In genomic region chr7:125555351-125555872, GRCm38 (mm10) we compare ENCODE assay signal across 10 mouse cellular contexts. TPM values are rescaled to one million over a fixed set of nuclear protein-coding genes. Genes with fewer than 3 reads are reported as not detected.
DNase-seq lines count a peak whose midpoint lies in the region; ATAC-seq lines count a peak whose summit lies in the region.
"Had no signal": no experiment of that assay in that cellular context is flagged by ENCODE, and none has a peak within 500 bp of the region (broad histone marks: within the 10 kb centered on the region; RNA-seq: fewer than 3 reads in every experiment).

No protein-coding gene starts in this region.

- no peak for ATAC-seq in intestine, embryonic 16.5 days

- H3K4me1 ChIP-seq in intestine, embryonic 16.5 days (ENCODE audit: control insufficient read depth, insufficient read depth, low read length): peaks cover 30% of the 10 kb centered on the region

- H3K9ac ChIP-seq in intestine, embryonic 16.5 days (ENCODE audit: low read depth, low read length): no peak overlapping the region
- H3K9ac ChIP-seq: embryonic facial prominence, embryonic 12.5 days had no signal

- H3K4me2 ChIP-seq in intestine, embryonic 16.5 days (ENCODE audit: low read depth, low read length): no peak overlapping the region
- H3K4me2 ChIP-seq: embryonic facial prominence, embryonic 12.5 days had no signal

- H3K36me3 ChIP-seq in intestine, embryonic 16.5 days (ENCODE audit: control insufficient read depth, insufficient read depth, low read length): no peaks in the 10 kb centered on the region
- H3K36me3 ChIP-seq: embryonic facial prominence, embryonic 12.5 days had no signal

- no peaks in the 10 kb centered on the region for H3K27me3 ChIP-seq in intestine, embryonic 16.5 days (replicated peaks; ENCODE audit: control insufficient read depth, insufficient read depth, low read length)

- no peak overlapping the region for H3K27ac ChIP-seq in intestine, embryonic 16.5 days (ENCODE audit: low read length)
- H3K27ac ChIP-seq: embryonic facial prominence, embryonic 12.5 days had no signal

- peak; percentile 51 to 74 for DNase-seq in heart, adult 18-20 months
- DNase-seq in heart, postnatal 4 days: no peak
- DNase-seq in B cell, adult 2 months: peak; percentile 66 to 68
- peak; percentile 56 for DNase-seq in c-Kit-positive CD71-negative TER-119-negative erythroid progenitor cells, embryonic 14.5 days (ENCODE audit: low read depth)
- peak; percentile 58 for DNase-seq in lung, postnatal 25 days (ENCODE audit: low spot score)
- no peak for DNase-seq in frontal cortex, postnatal 25 days (ENCODE audit: low spot score in 2 of 2)
- no peak for DNase-seq in ovary, postnatal 36 days (ENCODE audit: low spot score)

- no peak overlapping the region for H3K4me3 ChIP-seq in intestine, embryonic 16.5 days (ENCODE audit: low read length)
- H3K4me3 ChIP-seq: embryonic facial prominence, embryonic 12.5 days; myocyte had no signal

- H3K9me3 ChIP-seq in intestine, embryonic 16.5 days (ENCODE audit: control insufficient read depth, low read length): no peaks in the 10 kb centered on the region
- H3K9me3 ChIP-seq: embryonic facial prominence, embryonic 12.5 days had no signal

- 81% methylated on average over 7 of the region's 7 CpGs for WGBS in intestine, embryonic 16.5 days

RNA-seq across cellular contexts. Expression of gene Il4ra, which starts 3.5 kb away (rescaled TPM):
- 10 to 100 TPM; 17.0 to 23.6 TPM for total RNA-seq in heart, adult 18-20 months (2021)
- 10 to 100 TPM; 22.2 to 23.7 TPM for total RNA-seq in heart, postnatal 4 days (2021)
- 12.6 and 14.5 TPM in 2 replicates for polyA plus RNA-seq in intestine, embryonic 16.5 days (2015; fragmentation: Nextera tagmentation; extraction: Ambion mirVana)

RNA-seq across cellular contexts. Expression of gene Il21r, which starts 47.8 kb away (rescaled TPM):
- total RNA-seq in heart, adult 18-20 months (2021): 1 to 10 TPM in 1 of 2 experiments, under 1 TPM in 1; 0.47 to 2.9 TPM
- total RNA-seq in heart, postnatal 4 days (2021): under 1 TPM; 0.50 to 0.69 TPM
- polyA plus RNA-seq in intestine, embryonic 16.5 days (2015; fragmentation: Nextera tagmentation; extraction: Ambion mirVana): 0.38 and 0.59 TPM in 2 replicates

Comparison
In these comparisons a context has a peak if more than half of its experiments do, and no peak if none do; other contexts are left out.
1. DNase-seq: peak in heart, adult 18-20 months (2 of 2), B cell, adult 2 months (2 of 2), c-Kit-positive CD71-negative TER-119-negative erythroid progenitor cells, embryonic 14.5 days (single experiment) and lung, postnatal 25 days (single experiment); none in heart, postnatal 4 days (single experiment), frontal cortex, postnatal 25 days (0 of 2) and ovary, postnatal 36 days (single experiment).